Mouse (Mus musculus) right cerebral cortex, postnatal 25 days (tissue): Measurements from ENCODE around the gene Nrg4.

Experiments used
- DNase-seq: peaks from one replicate; pipeline ENCODE4 v3.0.0; 2022

Nrg4 gene

DNA sequence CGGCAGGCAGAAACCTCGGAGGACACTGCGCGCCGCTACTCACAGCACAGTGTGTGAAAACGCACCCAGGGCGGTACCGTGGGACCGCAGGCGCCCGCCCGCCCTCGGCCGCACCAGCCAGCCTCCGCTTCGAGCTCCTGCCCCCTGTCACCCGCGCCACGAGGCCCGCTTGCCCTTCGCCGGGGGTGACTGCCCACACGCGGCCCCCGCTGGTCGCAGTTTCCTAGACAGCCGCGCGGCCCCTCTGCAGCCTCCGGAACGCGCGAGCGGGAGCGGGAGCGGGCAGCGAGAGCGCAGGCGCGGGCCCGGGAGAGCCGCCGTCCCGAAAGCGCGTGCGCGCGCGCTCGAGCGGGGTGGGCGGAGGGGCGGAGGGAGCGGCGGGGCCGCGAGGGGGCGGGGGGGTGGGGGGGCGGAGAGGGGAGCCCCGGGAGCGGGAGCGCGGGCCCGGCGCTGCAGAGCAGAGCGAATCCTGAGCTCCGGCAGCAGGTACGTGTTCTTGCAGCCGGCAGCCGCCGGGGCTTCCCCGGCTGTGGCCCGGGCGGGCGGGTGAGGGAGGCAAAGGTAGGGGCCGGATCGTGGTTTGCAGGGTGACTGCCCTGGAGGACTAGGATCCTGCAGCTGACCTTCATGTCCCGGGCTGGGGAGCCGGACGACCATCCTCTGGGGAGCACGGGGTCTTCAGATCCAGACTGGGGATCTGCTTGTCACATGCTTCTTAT lies at the start of gene Nrg4, which contains the start of gene Tmem266:
Gene Nrg4, minus strand, starts transcription at position 330 of the 719 bp plus-strand sequence.
Gene Tmem266, plus strand, starts transcription at position 399 of the 719 bp plus-strand sequence.
- DNase-seq = peak; percentile 87

GRCm38 (mm10) chr9:55371908-55372307 lies 45.3 kb upstream of the Nrg4 start:
- DNase-seq = no peak

- DNase-seq = no peak
These were observed 41.4 kb upstream of the Nrg4 start for GRCm38 (mm10) chr9:55368011-55368410.

DNA sequence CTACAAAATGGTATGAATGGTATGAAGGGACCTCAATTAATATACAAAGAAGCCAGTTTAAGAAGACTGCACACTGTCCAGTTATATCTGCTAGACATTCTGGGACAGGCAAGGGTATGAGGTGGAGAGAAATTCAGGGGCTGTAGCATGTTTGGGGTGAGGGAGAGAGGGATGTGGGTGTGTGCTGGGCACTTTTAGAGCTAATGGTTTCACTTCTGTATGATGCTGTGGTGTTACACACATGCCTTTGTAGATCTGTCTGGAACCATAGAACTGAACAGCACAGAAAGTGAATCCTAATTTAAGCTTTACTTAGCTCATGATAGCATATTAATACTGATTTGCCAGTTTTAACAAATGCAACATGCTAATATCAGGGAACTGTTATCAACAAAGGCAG lies 37.1 kb upstream of the Nrg4 start:
- no peak for DNase-seq

DNA sequence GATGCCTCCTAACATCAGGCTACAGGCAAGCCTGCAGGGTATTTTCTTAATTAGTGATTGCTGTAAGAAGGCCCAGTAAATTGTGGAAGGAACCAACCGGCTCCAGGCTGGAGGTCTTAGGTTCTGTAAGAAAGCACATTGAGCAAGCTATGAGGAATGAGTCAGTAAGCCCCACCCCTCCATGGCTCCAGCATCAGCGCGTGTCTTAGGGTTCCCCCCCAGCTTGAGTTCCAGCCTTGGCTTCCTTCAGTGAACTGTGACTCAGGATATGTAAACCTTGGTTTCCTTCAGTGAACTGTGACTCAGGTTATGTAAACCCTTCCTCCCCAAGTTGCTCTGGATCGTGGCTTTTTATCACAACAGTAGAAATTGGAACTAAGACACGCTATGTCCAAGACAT lies 35.3 kb upstream of the Nrg4 start:
- no peak for DNase-seq

DNA sequence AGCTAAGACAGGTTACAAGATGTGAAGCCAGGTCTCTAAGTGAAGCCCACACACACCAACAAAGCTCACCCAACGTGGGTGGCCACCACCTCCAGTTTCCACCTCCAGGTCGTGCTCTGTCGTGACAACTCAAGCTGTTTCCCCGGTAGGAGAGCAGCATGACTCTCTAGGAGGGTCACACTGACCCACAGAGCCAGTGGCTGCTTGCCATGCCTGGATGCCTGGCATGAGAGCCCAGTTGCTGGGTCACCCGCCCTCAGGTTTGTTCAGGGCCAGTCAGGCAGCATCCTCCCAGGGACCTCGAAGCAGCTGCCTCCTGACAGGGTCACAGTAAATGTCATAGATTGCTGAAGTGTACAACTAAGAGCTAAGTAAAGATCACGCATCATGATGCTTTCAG lies 34.2 kb upstream of the Nrg4 start:
- no peak for DNase-seq

- DNase-seq = no peak
These were observed 33.7 kb upstream of the Nrg4 start for GRCm38 (mm10) chr9:55360372-55360771.

DNA sequence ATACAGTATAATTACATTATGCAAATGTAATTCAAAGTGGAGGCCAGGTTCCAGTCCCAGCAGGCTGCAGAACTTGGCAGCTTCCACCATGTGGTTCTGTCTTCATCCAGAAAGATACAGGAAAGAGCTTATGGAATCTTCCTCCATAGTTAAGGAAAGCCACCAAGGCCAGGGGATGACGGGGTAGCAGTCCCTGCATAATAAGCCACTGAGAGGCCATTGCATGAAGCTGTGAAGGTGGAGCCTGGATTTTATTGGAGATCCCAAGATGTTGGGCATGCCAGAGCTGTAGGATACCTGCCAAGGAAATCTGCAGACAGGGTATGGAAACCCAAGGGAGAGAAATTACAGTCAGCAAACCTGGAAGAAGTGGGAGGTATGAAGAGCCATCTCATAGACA lies 30.5 kb upstream of the Nrg4 start:
- DNase-seq = peak; percentile 14

GRCm38 (mm10) chr9:55355270-55355834 lies 28.7 kb upstream of the Nrg4 start:
- DNase-seq = no peak

DNA sequence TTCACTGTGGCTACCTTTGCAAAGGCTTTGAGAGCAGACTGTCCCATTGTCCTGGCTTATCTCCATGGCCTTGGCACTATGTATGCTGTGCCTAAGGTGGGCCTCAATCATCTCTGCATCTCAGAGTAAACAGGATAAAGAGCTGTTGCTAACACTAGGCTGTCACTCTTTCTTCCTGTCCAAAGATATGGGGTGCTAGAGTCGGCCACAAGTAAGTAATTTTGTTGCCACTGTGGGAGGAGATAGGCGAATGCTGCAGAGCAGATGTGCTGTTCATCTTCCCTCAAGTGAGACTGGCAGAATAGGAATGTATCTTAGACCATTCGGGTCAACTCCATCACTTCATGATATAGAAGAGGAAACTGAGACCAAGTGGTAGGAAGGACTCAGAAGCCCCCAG lies 28.0 kb upstream of the Nrg4 start:
- DNase-seq = no peak

DNA sequence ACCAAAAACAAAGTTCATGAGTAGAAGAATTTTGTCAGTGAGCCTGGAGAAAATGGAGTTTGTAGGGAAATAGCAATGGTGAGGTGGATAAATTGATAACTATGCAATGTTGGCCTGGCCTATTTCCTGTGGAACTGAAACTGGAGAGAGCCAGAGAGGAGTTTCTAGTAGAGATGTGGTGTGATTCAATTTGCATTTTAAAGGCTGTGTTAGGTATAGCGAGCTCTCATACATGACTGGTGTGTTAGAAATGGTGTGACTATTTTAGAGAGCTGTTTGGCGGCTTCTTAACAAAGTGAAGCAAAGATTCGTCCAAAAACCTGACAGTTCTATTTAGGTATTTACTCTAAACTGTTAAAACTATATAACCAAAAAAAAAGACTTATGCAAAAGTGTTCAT lies 22.0 kb upstream of the Nrg4 start:
- no peak for DNase-seq

DNA sequence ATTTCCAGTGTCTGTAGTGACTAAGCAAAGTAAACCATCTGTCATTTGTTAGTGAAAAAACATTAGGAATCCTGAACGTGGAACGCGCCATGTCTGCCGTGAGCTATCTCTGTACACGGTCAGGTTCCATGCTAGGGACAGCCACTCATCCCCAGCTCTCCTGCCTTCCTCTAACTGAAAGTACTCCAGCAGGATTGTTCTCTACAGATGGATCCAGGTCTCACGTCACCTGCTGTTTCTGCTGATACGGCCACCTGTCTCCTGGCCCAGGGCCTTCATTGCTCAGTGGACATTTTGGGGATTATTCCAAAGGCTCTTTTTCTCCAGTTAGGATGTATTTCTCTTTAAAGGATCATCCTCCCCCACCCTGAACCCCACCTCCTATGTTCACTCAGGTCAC lies 18.7 kb upstream of the Nrg4 start:
- DNase-seq = no peak

- DNase-seq = no peak
These were observed 17.5 kb upstream of the Nrg4 start for GRCm38 (mm10) chr9:55344165-55344564.

DNA sequence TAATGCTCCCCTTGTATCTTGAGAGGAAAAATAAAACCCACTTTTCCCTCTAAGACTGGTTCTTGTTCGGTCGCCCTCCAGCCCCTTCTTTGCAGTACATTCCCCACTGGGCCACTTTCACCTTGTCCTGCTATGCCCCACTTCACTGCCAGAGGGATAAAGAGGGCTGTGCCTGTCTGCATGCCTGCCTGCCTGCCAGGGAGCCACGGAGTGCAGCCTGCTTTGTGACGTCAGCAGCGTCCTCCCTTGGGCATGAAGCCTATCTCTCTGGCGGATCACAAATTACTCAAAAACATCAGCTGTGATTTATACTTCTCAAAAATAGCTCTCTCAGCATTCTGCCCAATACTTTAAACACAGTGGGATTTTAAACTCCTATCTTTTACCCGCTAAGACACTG lies 6.3 kb upstream of the Nrg4 start:
- peak; percentile 29 for DNase-seq

DNA sequence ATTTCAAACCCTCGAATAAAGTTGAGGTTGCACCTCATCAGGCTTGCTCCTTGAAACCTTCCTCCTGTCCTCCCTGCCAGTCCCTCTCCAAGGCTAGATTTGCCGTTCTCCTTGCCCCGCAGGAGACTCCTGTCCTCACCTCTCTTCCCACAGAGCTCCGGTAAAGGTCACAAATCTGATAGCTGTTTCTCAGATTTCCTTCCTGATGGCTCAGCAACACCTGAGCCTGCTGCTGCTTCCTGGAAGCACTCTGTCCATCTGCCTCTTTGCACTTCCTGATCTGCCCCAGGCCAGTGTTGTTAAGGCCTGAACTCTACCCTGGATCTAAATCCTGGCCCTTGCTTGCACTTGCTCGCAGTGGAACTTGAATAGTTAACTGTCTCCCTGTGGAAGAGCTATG lies 5.8 kb upstream of the Nrg4 start:
- DNase-seq = no peak

GRCm38 (mm10) chr9:55329401-55329800 lies 2.8 kb upstream of the Nrg4 start:
- DNase-seq = no peak

DNA sequence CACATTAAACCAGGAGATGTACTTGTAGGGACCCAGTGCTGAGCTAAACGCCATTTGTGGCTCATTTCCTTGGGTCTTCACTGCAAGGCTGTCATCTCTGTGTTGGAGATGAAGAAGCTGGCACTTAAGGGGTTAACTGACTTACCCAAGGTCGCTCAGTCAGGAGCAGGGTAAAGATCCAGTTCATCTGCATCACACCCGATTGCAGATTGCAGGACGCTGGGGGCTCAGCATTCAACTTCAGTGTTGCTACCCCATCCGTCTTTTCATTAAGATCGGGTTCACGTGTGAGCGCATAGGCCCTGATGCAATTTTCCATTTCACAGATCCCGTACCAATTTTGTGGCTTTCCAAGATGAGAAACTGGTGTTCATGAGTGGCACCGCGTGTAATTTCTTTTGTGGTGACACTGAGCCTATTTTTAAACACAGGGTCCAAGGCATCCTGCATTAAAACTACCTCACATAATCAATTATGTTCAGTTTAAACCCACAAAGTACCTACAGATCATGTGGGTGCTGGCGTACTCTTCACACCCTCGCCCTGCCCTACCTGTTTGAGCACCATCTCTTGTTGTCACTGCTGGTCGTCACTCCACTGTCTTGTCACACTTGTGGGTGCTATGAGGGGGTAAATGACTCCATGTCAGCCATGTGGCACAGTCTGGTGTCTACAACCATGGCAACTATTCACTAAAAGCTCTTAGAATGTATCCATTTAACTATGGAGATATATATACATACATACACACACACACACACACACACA lies 1.7 kb upstream of the Nrg4 start:
- DNase-seq = no peak

- DNase-seq = peak; percentile 26
These were observed 581 bp upstream of the Nrg4 start for GRCm38 (mm10) chr9:55327234-55327615.

GRCm38 (mm10) chr9:55325564-55326514 lies 805 bp downstream of the Nrg4 start:
- DNase-seq = no peak

GRCm38 (mm10) chr9:55325061-55325460 lies 1.6 kb downstream of the Nrg4 start:
- no peak for DNase-seq

DNA sequence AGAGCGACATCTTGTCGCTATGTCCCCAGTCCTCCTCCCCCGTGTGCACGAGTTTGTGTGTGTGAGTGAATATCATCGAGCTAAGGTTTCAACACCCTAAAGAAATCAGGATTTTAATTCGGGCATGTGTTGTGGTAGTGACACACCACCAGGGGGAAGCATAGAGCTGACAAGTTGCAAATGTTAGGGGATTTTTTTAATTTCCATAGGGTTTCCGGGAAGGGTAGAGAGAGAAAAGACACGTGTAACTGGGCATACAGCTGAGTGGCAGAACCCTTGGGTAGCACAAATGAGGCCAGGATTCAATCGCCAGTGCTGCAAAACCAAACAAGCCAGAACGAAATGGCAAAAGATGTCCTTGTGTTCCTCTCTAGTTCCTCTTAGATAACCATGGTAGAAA lies 2.1 kb downstream of the Nrg4 start:
- DNase-seq = peak; percentile 16

DNA sequence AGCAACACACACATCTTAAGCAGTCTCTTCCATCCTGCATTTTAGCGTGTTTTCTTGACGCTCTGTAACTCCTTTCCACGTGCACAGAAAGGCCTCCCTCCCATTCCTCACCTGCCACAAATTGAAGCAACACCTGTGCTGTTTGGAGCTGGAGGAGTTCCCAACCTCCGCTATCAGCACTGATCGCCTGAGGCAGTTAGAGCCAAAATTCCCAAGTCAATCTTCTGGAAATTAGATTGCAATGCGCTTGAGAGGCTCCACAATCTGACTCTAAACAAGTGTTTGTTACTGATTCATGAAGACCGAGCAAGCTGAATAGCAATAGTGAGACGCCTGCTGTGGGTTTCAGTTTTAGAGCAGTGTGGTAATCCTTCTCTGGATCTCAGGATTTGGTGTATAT lies 2.6 kb downstream of the Nrg4 start:
- DNase-seq = no peak

DNA sequence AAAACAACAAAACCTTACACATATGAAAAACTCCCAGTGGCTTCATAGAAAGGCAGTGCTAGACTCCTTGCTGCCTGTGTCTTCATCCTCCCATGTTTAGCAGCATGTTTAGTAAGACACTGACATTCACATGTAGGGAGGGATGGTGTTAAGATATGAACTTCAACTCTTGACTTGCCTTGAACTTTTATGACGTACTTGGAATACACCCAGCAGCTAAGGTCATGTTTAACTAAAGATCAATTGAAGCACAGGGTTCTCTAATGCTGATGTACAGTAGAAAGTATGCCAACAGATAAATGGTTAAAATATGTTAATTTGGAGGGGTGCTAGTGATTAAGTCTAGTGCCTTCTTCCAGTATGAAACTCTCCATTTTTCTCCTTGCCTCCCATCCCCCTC lies 4.0 kb downstream of the Nrg4 start:
- DNase-seq = no peak
